Mouse (Mus musculus) forebrain, postnatal 0 days (tissue): ENCODE results near the gene Tceal7. TPM values are rescaled to one million over a fixed set of nuclear protein-coding genes. Genes with fewer than 3 reads are reported as not detected.
A peak's percentile ranks its signal among the peaks of the same experiment; 100 is the strongest.
"Not testable (repeated sequence)": the region's sequence is repeated elsewhere in the genome, so short reads cannot be mapped to it uniquely, and the experiment has no call there.

Experiments
- ATAC-seq: fragments of 200-750 bp; cut with Nextera tagmentation; 2 replicates; pipeline ENCODE4 v1.8.0; 2017; ENCODE audit warnings: mild to moderate bottlenecking, moderate library complexity
- DNase-seq: peaks from one replicate; pipeline ENCODE4 v3.0.0-alpha.2; 2015
- H3K27ac ChIP-seq: fragments of 300-500 bp; sonication (generic); 2 replicates; pipeline ENCODE4 v1.5.1; 2014; ENCODE audit warnings: low read depth, mild to moderate bottlenecking, antibody characterized with exemption, low read length, moderate library complexity, mixed read lengths
- H3K27me3 ChIP-seq: fragments of 300-500 bp; sonication (generic); 2 replicates; pipeline ENCODE4 v1.6.1; 2014; ENCODE audit warnings: mild to moderate bottlenecking, low read length, mixed read lengths; ENCODE audit not compliant: insufficient read depth
- H3K36me3 ChIP-seq: fragments of 300-500 bp; sonication (generic); 2 replicates; pipeline ENCODE4 v1.6.1; 2014; ENCODE audit warnings: mild to moderate bottlenecking, moderate library complexity; ENCODE audit not compliant: insufficient read depth
- H3K4me1 ChIP-seq: fragments of 300-500 bp; sonication (generic); 2 replicates; pipeline ENCODE4 v1.6.1; 2014; ENCODE audit warnings: antibody characterized with exemption; ENCODE audit not compliant: insufficient read depth
- H3K4me2 ChIP-seq: fragments of 300-500 bp; sonication (generic); 2 replicates; pipeline ENCODE4 v1.6.1; 2014; ENCODE audit warnings: low read depth, mild to moderate bottlenecking, moderate library complexity
- H3K4me3 ChIP-seq: fragments of 300-500 bp; sonication (generic); 2 replicates; pipeline ENCODE4 v1.5.1; 2014; ENCODE audit warnings: low read depth, low read length, mixed read lengths
- H3K9ac ChIP-seq: fragments of 300-500 bp; sonication (generic); 2 replicates; pipeline ENCODE4 v1.6.1; 2014; ENCODE audit warnings: mild to moderate bottlenecking
- H3K9me3 ChIP-seq: fragments of 300-500 bp; sonication (generic); 2 replicates; pipeline ENCODE4 v1.6.1; 2016; ENCODE audit warnings: low read length
- CTCF ChIP-seq: sonication (generic); IDR thresholded peaks from 2 replicates; pipeline ENCODE4 v1.5.1; 2016; ENCODE audit warnings: antibody characterized with exemption, control low read depth, low read depth
- WGBS: fragments of 180-500 bp; shearing (Covaris S2); extraction: QIAGEN DNeasy Blood & Tissue Kit; methylation state at CpG from one replicate; pipeline ENCODE4 v1.1.7; 2014; 5-methylcytosine and 5-hydroxymethylcytosine counted together
- polyA plus RNA-seq: library from polyadenylated mRNA; unstranded; fragments of >200 nt; fragmentation: Nextera tagmentation; extraction: Ambion mirVana; gene quantifications from 2 replicates; pipeline ENCODE4 v1.2.1, GENCODE M21; 2015
- total RNA-seq: library from RNA; depleted of rRNA; stranded (reverse); fragments of >200 nt; gene quantifications from 2 replicates; pipeline ENCODE4 v1.2.3, GENCODE M21; 2014; rRNA removed

Tceal7 gene
- total RNA-seq (3.0 and 4.4 TPM in 2 replicates), polyA plus RNA-seq (4.6 and 4.9 TPM in 2 replicates)

GRCm38 (mm10) chrX:136214729-136215677 lies at the start of gene Tceal7, which contains the start of gene Bex1:
TSS of gene Tceal7 (plus strand) at chrX:136214779.
TSS of gene Bex1 (minus strand) at chrX:136215513.
- H3K27ac ChIP-seq, H3K36me3 ChIP-seq, H3K27me3 ChIP-seq, H3K9me3 ChIP-seq, H3K4me1 ChIP-seq: not testable (repeated sequence)
- peak within 1 kb of the TSS; percentile 36 for H3K4me3 ChIP-seq
- H3K9ac ChIP-seq, result peak within 1 kb of the TSS; percentile 51
- DNase-seq, result peak; percentile 23
- peak within 1 kb of the TSS; percentile 42 for H3K4me2 ChIP-seq
- peak; percentile 95 for ATAC-seq
- WGBS, result 36% methylated on average over 18 of the region's 67 CpGs

GRCm38 (mm10) chrX:136170625-136171024 lies 44.0 kb upstream of the Tceal7 start:
- Histone ChIP-seq H3K27ac (no peak overlapping the region), H3K4me1 (no peaks in the 10 kb centered on the region), H3K9ac (no peak overlapping the region), H3K36me3 (no peaks in the 10 kb centered on the region), H3K4me3 (peak overlapping the region; percentile 52), H3K27me3 (no peaks in the 10 kb centered on the region), H3K4me2 (peak overlapping the region; percentile 49), H3K9me3 (no peaks in the 10 kb centered on the region)
- no peak for DNase-seq
- TF ChIP-seq CTCF, result no peak
- 65% methylated on average over 10 of the region's 10 CpGs for WGBS
- no peak for ATAC-seq

DNA sequence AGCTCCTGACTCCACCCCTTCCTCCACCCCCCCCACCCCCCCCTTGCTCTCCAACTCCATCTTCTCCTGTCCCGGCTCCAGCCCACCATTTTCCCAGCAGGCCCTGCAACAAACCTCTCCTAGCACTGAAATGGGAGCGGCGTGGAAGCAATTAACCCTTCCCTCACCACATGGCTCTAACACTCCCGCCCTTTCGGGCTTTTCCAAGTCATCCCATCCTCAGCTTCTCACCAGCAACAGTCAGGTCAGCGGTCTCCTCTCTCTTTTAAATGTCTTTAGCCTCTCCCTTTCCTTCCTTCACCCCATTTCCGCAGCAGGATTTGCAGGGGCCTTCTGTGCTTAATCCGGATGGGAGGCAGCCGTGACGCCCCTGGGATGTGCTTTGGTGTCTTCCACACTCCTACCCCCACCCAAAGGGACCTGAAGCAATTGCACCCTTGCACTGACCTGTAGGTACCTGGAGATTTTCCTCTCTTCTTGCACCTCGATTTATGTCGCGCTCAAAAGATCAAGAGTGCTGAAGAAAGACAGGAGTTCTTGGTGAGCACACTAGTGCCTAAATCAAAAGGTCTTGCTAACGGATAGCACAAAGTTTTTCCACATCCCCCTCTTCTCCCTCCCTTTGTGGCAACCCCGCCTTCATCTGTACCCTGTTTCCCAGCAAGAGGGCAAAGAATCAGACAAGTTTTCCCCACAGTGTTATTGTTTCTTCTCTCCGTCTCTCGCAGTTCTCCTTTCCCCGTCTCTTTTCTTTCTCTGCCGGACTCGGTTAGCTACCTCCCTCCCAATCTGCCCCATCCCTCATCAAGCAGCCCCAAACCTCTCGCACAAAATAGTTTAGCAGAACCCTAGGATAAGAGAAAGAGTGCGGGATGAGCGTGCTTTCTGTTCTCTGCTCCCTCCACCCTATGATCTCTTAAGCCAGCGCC lies 43.1 kb upstream of the Tceal7 start:
- Histone ChIP-seq H3K4me2 (peak overlapping the region; percentile 49), H3K9me3 (no peaks in the 10 kb centered on the region), H3K27me3 (no peaks in the 10 kb centered on the region), H3K36me3 (no peaks in the 10 kb centered on the region), H3K4me1 (no peaks in the 10 kb centered on the region), H3K27ac (peak overlapping the region; percentile 83), H3K4me3 (peak overlapping the region; percentile 52), H3K9ac (peak overlapping the region; percentile 57)
- DNase-seq (peak; percentile 71), ATAC-seq (peak; percentile 73)
- 23% methylated on average over 24 of the region's 24 CpGs for WGBS
- TF ChIP-seq CTCF, result peak; percentile 18; the same call in 1 of the 2 replicates

DNA sequence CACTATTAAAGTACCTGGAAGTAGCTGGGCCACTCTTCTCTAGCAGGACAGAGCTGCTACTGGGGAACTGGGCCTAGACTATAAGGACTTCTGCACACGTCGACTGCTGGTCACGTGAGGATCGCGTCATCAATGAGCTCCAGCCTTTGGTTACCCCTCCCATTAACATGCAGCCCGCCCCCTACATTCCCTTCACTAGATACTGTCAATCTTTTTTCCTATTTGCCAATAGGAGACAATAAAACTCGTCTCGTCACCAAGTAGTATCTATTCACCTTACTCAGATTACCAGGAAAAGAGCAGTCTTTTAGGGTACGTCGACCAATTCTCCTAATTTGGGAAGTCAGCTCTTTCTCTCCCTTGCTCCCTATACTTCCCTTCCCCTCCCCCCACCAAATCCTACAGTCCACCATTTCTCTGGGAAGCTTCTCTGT lies 42.4 kb upstream of the Tceal7 start, which contains the start of gene Tceal8:
Gene Tceal8, minus strand, starts transcription at position 225 of the 434 bp plus-strand sequence.
- DNase-seq (peak; percentile 90), ATAC-seq (peak; percentile 96)
- Histone ChIP-seq H3K9ac (peak within 1 kb of the TSS; percentile 57), H3K4me2 (peak within 1 kb of the TSS; percentile 49), H3K4me1 (no peaks in the 10 kb centered on the region), H3K4me3 (peak within 1 kb of the TSS; percentile 52), H3K36me3 (no peaks in the 10 kb centered on the region), H3K9me3 (no peaks in the 10 kb centered on the region), H3K27me3 (no peaks in the 10 kb centered on the region), H3K27ac (peak within 1 kb of the TSS; percentile 83)
- TF ChIP-seq CTCF, result peak; percentile 27; the same call in 1 of the 2 replicates
- WGBS, result 26% methylated on average over 10 of the region's 10 CpGs

DNA sequence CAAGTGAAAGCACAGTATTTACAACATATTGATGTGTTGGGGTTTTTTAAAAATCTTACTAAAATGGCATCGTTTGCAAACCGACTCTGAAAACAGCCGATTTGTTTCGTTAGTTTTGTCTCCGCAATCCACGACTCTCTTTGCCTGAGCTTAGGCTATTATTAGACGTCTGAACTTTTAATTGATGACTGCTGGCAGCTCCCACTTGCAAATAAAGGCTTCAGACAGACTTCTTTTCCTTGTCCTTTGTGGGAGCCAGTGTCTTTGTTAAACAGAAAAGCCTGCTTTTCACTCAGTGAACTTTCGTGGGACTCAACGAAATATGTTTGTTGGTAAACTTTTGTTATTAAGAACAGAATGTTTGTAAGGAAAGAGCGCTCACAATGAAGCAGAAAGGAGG lies 41.8 kb upstream of the Tceal7 start:
- Histone ChIP-seq H3K9ac (peak overlapping the region; percentile 45), H3K27ac (peak overlapping the region; percentile 83), H3K9me3 (no peaks in the 10 kb centered on the region), H3K4me1 (no peaks in the 10 kb centered on the region), H3K27me3 (no peaks in the 10 kb centered on the region), H3K4me2 (peak overlapping the region; percentile 49), H3K36me3 (no peaks in the 10 kb centered on the region), H3K4me3 (peak overlapping the region; percentile 52)
- ATAC-seq (no peak), DNase-seq (peak; percentile 10)
- WGBS, result 34% methylated on average over 10 of the region's 10 CpGs
- no peak for TF ChIP-seq CTCF

DNA sequence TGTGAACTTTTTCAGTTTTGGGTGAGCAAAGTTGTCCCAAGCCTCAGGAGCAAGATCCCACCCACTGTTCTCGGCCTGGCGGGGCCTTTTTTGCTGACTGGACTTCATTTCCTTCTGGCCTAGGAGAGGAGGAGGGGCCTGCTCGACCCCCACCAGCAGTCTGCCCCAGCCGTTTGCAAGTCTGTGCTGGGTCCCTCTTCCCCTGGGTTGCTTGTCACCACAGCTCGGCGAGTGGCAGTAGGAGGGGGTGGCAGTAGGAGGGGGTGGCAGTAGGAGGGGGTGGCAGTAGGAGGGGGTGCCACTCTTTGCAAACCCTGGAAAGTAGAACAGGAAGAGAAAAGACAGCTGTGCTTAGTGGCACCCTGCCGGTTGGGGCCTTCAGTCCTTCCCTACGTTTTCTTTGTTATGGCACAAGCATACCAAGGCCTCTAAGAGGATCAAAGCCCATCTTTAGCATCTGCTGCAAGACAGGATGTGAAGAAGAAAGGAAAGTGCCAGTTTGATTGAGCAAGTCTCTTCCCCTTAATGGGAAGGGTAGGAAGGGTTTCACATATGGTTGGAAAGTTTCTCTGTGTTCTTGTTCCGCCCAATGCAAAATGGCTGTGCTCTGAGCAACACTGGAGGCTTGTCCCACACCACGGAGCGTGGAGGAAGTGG lies 33.6 kb upstream of the Tceal7 start:
- 43% methylated on average over 11 of the region's 11 CpGs for WGBS
- Histone ChIP-seq H3K27me3 (no peaks in the 10 kb centered on the region), H3K9ac (no peak overlapping the region), H3K9me3 (no peaks in the 10 kb centered on the region), H3K27ac (no peak overlapping the region), H3K4me1 (no peaks in the 10 kb centered on the region), H3K36me3 (no peaks in the 10 kb centered on the region), H3K4me3 (no peak overlapping the region), H3K4me2 (no peak overlapping the region)
- TF ChIP-seq CTCF, result no peak
- ATAC-seq (no peak), DNase-seq (no peak)
